Mouse (Mus musculus) ES-CJ7 (cell line): ENCODE results near the gene Krt33b.

Experiments used
- DNase-seq: peaks from one replicate; pipeline ENCODE4 v3.0.0; 2011; ENCODE audit warnings: low read depth, low spot score

The Krt33b gene

DNA sequence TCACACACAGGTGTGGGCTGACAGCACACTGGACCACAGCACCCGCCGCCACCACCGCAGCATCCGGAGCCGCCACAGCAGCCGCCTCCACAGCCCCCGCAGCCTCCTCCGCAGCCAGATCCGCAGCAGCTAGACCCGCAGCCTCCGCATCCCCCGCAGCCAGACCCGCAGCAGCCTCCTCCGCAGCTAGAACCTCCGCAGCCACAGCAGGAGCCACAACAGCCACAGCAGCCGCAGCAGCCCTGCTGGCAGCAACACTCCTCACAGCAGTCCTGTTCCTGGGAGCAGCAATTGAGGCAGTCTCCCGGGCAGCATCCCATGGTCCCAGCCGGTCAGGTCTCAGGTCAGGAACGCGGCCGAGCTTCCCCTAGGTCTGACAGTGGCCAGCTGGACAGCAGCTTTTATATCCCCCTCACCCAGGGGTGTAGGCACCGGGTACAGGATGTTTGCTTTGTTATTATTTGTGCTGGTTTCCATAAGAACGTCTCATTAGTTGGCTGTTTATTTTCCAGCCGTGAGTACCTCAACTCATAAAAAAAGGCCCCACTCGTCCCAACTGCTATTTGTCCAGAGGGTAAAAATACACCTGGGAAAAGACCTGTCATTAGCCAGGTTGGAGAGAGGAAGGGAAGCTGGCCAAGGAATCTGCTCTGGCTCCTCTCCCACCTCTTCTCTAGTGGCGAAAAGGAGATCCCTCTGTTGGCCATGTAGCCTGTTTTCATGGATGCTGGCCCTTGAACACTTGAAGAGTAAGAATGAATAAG, 35.9 kb downstream of the Krt33b start, which contains the start of gene Krtap17-1:
TSS of gene Krtap17-1 (minus strand) at position 375 of the 764 bp plus-strand sequence.
- DNase-seq = no peak

DNA sequence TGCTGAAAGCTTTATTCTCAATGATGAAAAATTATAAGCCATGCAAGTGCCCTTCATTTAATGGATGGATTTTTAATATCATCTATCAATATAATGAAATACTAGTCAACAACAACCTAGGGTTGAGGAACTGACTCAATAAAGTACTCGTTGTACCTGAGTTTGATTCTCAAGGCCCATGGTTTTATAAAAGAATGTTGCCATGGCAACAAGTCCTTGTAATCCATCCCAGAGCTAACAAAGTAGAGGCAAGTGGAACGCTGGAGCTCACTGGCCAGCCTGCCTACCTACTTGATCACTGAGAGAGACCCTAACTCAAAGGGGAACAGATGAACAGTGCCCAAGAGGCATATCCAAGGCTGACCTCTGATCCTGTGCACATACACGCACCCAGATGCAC, 39.1 kb downstream of the Krt33b start:
- DNase-seq = no peak

- DNase-seq = no peak
Observed at GRCm38 (mm10) chr11:99989881-99990405, 39.7 kb downstream of the Krt33b start.

DNA sequence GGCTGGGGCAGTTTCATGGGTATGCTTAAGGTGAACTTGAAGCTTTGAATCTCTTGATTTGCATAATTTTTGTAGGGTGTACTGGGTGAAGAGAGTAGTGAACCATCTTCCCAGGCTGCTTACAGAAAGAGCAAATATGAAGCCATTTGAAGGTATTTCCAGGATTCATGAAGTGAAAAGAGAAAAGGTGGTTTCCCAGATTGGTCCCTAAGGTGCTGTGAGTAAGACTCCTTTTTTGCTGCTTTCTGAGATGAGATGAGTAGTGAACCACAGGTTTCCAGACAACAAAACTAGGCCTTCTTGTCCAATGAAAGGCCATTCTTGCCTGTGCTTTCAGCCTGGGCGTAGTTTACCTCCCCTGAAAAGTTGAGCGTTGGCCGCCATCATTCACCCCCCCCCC, 41.1 kb downstream of the Krt33b start:
- DNase-seq = no peak

- no peak for DNase-seq
Observed at GRCm38 (mm10) chr11:99986180-99986647, 43.5 kb downstream of the Krt33b start, which contains the start of gene Krtap16-1. TSS of gene Krtap16-1 (minus strand) at chr11:99986597.

GRCm38 (mm10) chr11:99985291-99986092, 44.2 kb downstream of the Krt33b start:
- DNase-seq = no peak

DNA sequence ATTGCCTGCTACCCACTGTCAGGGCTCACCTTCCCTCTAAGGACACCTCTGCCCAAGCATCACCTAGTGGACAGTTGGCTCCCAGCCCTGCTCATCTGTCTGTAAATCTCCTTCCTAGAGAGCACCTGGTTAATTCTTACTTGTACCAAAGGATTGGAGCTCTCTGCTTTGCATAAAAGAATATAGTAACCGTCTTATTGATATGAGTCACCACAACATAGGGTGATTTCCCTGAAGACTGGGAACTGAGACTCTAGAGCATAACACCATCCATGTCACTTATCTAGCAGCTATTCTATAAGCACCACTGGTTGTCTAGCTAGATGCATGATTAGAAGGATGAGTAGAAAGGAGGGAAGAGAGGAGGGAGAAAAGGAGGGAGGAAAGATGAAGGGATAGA, 46.2 kb downstream of the Krt33b start:
- DNase-seq = no peak

DNA sequence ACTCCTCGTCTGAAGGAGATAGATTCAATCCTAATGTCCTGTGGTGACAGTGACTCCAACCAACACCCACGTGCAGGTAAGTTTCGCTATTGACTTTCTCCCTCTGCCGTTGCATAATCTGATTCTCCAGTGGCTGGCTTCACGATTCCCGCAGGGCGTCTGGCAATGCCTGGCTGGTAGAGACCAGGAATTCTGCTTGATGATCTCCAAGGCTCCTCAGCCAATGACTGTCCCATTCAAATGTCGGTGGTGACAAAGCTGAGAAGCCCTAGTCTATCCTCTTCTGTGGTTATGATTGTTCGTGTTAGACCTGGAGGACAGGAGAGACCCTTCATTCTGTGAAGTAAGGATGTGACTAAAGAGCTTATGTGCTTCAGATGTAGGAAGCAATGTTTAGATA, 46.9 kb downstream of the Krt33b start:
- DNase-seq = no peak

GRCm38 (mm10) chr11:99978953-99979352, 50.7 kb downstream of the Krt33b start, which contains the start of gene Krtap29-1:
TSS of gene Krtap29-1 (minus strand) at chr11:99979053.
- DNase-seq = no peak
